Mouse (Mus musculus): ENCODE results near the gene Snx17.
A peak's percentile ranks its signal among the peaks of the same experiment; 100 is the strongest.

DNA sequence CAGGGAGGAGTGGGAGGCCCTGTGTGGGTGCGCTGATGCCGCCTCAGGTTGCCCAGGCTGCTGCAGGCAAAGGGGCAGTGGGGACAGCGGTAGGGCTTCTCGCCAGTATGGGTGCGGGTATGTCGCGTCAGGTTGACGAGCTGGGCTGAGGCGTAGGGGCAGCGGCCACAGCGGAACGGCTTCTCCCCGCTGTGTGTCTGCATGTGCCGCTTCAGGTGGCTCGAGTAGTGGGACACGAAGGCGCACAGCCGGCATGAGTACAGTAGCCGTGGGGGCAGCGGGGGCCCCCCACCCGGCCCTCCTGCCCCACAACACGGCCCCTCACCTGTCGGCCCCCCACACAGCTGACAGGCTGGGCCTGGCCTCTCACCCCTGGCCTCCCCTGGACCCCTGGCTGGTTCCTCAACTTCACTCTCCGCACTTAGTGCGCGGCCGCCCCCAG lies 7.3 kb downstream of the Snx17 start:
- TF ChIP-seq POLR2A (IDR thresholded peaks at IDR 0.05; ENCODE audit: insufficient read depth, low read depth, low read length) (peak; percentile 8; the same call in 1 of the 2 replicates), CTCF (IDR thresholded peaks at IDR 0.05) (no peak)

Data from heart, adult 2 months (tissue).